Mouse (Mus musculus) brain, embryonic 14.5 days (tissue): Measurements from ENCODE around the gene Znrd1as. TPM values are rescaled to one million over a fixed set of nuclear protein-coding genes. Genes with fewer than 3 reads are reported as not detected.
"Not testable (repeated sequence)": the region's sequence is repeated elsewhere in the genome, so short reads cannot be mapped to it uniquely, and the experiment has no call there.

ENCODE experiments used
- DNase-seq: peaks from one replicate; pipeline ENCODE4 v3.0.0-alpha.2; 2011; ENCODE audit warnings: low read depth
- CTCF ChIP-seq: fragments of 200-500 bp; IDR thresholded peaks from 2 replicates; pipeline ENCODE4 v1.5.1; 2012; ENCODE audit warnings: inconsistent platforms, mild to moderate bottlenecking, moderate library complexity, borderline replicate concordance; ENCODE audit not compliant: insufficient read depth, insufficient read length; ENCODE audit errors: extremely low read depth
- POLR2A ChIP-seq: fragments of 200-500 bp; IDR thresholded peaks from 2 replicates; pipeline ENCODE4 v1.6.1; 2012; ENCODE audit warnings: mild to moderate bottlenecking, inconsistent platforms, borderline replicate concordance; ENCODE audit not compliant: poor library complexity, insufficient read depth, insufficient read length, severe bottlenecking; ENCODE audit errors: extremely low read depth
- polyA plus RNA-seq: library from polyadenylated mRNA; depleted of rRNA; stranded (reverse); fragments of >200 nt; gene quantifications from 2 replicates; pipeline ENCODE4 v1.2.3, GENCODE M21; 2012

The Znrd1as gene
- polyA plus RNA-seq, 1 experiment: 3.5 TPM

DNA sequence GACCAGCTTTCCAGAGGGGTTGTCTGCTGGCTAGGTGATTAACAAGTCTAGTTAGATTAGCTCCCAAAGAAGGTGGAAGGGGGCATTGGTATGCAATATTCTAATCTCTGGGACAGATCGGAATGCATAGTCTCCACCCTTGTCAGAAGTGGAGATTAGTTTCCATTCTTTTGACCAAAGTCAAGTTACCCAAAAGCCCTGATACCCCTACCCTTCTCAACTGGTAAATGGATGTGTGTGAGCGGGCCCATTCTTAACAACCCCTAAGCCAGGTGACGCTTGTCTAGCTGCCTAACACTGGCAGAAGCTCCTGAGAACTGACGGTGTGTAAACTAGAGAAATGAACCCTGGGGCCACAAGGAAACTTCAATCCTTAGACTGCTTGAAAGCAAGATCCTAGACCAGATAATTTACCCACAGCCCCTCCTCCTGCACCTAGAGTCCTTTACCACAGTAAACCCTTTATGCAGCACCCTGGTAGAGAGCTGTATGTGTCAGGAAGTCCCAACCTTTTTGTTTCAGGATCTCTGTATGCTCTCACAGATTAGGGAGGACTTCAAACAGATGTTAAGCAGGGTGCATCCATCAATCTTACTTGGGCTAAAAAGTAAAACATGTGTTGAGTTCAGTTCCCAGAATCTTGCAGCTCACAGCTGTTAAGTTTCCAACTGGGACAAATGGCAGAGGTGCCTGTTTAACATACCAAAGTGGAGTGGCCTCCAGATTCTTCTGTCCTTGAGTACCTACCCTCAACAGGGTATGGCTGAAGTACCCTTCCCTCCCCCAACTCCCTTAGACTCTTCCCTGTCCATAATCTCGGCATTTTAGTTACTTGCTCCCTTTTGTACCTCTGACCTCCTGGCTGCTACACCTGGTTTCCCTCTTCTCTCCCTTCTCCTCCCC lies 24.1 kb downstream of the Znrd1as start:
- no peak for TF ChIP-seq POLR2A
- no peak for DNase-seq

DNA sequence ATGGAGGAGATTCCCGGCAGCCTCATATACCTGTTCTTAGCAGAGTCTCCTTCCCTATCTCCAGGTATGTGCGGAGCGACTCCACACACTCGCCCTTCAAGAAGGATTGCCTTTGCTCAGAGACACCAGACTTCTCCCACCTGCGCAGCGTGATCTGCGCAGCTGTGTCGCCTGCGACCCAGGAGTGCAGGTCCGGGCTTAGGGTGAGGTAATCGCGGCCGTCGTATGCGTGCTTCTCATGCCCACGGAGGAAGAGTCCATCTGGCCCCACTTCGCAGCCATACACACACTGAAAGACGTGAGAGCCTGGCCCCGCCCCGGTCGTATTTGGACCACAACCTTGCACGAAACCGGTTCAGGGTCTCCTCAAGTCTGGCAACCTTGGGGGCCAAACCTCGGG lies 30.1 kb downstream of the Znrd1as start:
- no peak for DNase-seq
- TF ChIP-seq POLR2A: no peak
- TF ChIP-seq CTCF: no peak

DNA sequence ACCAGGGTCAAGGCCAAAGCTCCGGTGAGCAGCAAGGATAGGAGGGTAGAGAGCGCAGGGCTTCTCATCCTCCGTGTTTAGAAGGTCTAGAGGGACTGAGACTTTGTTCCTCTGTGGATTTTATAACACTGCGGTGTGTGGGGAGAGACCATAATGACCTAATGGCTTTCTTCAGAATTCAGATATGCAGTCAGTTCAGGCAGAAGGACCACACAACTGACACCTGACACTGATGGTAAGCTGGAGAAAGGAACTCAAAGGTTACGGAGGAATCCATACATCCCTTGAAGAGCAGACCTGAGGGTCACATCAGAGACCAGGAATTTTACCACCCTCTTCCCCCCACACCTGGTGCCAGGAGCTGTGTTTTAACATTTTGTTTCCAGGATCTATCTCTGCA lies 31.0 kb downstream of the Znrd1as start, which contains the start of gene H2-M5:
H2-M5 (minus strand) TSS at position 101 of the 400 bp plus-strand sequence.
- TF ChIP-seq POLR2A (no peak), CTCF (no peak)

DNA sequence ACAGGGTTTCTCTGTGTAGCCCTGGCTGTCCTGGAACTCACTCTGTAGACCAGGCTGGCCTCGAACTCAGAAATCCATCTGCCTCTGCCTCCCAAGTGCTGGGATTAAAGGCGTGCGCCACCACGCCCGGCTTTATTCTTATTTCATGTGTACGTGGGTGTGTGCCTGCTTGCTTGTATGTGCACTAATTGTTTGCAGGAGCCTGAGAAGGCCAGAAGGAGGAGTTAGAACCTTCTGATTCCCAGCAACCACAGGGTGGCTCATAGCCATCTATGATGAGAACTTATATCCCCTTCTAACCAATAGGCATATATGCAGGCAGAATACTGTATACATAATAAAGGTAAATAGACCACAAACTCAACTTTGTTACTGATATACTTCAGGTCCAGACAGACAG lies 32.2 kb downstream of the Znrd1as start:
- not testable (repeated sequence) for DNase-seq

More for the DNA sequence above, 31.0 kb downstream of the Znrd1as start, which contains the start of gene H2-M5:
- DNase-seq: no peak

GRCm38 (mm10) chr17:36992336-36993104 lies 34.1 kb downstream of the Znrd1as start:
- no peak for DNase-seq
- TF ChIP-seq CTCF (no peak), POLR2A (no peak)

- TF ChIP-seq CTCF (no peak), POLR2A (no peak)
These were observed 35.5 kb downstream of the Znrd1as start for GRCm38 (mm10) chr17:36993770-36994325.

GRCm38 (mm10) chr17:36994528-36994927 lies 36.1 kb downstream of the Znrd1as start:
- DNase-seq: no peak
- no peak for TF ChIP-seq POLR2A
- no peak for TF ChIP-seq CTCF

More at GRCm38 (mm10) chr17:36993770-36994325, 35.5 kb downstream of the Znrd1as start:
- DNase-seq: no peak

DNA sequence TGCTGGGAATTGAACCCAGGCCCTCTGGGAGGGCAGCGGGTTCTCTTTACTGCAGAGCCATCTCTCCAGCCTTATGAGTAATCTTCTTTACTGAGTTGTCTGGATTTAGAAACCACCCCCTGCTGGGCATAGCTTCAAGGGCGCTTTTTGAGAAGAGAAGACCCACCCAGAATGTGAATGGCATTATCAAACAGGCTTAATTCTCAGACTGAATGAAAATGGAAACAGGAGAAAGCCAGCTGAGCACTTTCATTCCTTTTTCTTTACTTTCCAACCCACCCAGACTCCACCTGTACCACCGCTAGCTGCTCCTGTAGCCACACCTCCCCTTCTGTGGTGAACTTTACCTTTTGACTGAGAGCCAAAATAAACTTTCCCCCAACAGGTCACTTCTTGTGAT lies 37.1 kb downstream of the Znrd1as start:
- TF ChIP-seq POLR2A (no peak), CTCF (no peak)

GRCm38 (mm10) chr17:36997033-36997735 lies 38.8 kb downstream of the Znrd1as start:
- peak; percentile 85 for DNase-seq
- TF ChIP-seq POLR2A (no peak), CTCF (peak; percentile 80)

More for the DNA sequence above, 37.1 kb downstream of the Znrd1as start:
- DNase-seq: no peak

GRCm38 (mm10) chr17:36998477-36998876 lies 40.1 kb downstream of the Znrd1as start:
- no peak for DNase-seq
- TF ChIP-seq CTCF (no peak), POLR2A (no peak)

- TF ChIP-seq POLR2A: no peak
- no peak for TF ChIP-seq CTCF
These were observed 42.5 kb downstream of the Znrd1as start, which contains the start of gene Zfp57 for GRCm38 (mm10) chr17:37000863-37001262. Zfp57 (plus strand) TSS chr17:37001163.

More at GRCm38 (mm10) chr17:37000863-37001262, 42.5 kb downstream of the Znrd1as start, which contains the start of gene Zfp57:
- DNase-seq: no peak
